Mouse (Mus musculus) left cerebral cortex, postnatal 4 days (tissue): ENCODE results near the gene Mkrn1. TPM values are rescaled to one million over a fixed set of nuclear protein-coding genes. Genes with fewer than 3 reads are reported as not detected.
"Not testable (repeated sequence)": the region's sequence is repeated elsewhere in the genome, so short reads cannot be mapped to it uniquely, and the experiment has no call there.

ENCODE experiments used
- DNase-seq: peaks from one replicate; pipeline ENCODE4 v3.0.0-alpha.2; 2022
- intact Hi-C: fragments of 180-260 bp; cut with DNase I; formaldehyde crosslinking; loops from one replicate; pipeline ENCODE4 v1.15.1; 2025
- total RNA-seq, 2 experiments: library from RNA; stranded (reverse); gene quantifications; 2 replicates each; pipeline ENCODE4 v1.2.3; 2021

Mkrn1 gene
- total RNA-seq, 2 experiments from 2014 or later: 178 to 181 TPM

DNA sequence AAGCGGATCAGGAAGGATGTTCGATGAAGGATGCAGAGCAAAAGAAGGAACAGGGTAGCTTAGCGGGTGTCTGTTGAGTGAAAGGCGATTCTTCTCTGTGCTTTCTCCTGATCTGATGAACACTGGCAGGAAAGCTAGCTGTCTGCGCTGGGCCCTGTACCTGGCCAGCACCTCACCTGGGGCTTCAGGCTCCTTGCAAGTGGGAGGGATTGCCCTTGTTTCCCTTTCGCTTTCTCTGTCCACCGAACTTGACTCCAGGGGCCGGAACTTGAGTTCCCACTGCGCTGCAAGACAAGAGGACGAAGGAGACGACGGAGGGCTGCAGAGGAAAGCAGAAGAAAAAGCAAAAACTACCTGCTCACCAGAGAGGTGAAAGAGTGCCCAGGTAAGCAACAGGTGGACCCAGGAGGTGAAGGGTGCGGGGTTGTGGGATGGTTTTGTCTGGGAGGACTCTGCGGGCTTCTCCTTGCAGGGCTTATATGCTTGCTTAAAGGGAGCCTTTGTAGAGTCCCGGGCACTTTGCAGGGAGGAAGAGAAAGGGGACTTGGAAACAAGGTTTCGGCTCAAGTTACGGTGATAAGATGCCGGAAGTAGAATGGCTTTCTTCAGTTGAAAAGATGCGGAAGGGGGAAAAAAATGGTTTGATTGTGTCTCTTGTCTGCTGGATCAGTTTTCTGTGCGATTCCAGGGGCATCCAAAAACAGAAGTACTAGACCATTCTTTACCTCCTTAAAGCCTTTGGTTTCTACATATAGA, 39.0 kb downstream of the Mkrn1 start, which contains the start of gene Rab19:
Gene Rab19, plus strand, starts transcription at position 51 of the 756 bp plus-strand sequence.
- no peak for DNase-seq
- intact Hi-C loops: no loop called here

DNA sequence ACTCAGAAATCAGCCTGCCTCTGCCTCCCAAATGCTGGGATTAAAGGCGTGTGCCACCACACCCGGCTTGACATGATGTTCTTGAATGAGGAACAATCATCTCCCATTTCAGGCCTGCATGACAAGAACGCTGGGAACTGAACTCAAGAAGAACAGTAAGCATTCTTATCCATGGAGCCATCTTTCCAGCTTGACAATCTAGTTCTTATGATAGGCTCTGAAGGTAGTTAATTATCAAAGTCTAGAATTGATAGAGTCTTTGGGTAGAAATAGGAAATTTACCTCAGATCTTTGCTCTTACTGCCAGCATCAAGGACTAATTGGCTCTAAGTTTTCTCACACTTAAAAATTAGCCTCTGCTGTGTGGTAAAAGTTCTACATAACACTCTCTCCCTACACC, 40.0 kb downstream of the Mkrn1 start:
- intact Hi-C loops: no loop called here
- no peak for DNase-seq

DNA sequence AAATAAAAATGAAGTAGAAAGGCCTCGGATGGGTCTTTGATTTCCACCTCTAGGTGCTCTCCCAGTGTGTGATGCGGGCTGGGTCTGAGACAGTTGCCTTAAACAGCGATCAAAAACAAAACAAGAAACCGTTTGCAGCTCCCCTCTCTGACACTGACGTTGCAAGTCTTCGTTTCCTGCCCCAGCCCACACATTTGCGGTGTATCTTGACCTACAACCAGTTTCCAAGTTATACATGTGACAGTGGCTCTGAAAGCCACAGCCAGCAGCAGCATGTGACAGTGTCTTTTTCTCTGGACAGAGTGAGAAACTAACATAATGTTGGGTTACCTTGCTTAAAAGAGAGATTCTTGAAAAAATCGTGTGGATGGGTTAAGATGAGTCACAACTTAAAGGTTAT, 40.5 kb downstream of the Mkrn1 start:
- no peak for DNase-seq

DNA sequence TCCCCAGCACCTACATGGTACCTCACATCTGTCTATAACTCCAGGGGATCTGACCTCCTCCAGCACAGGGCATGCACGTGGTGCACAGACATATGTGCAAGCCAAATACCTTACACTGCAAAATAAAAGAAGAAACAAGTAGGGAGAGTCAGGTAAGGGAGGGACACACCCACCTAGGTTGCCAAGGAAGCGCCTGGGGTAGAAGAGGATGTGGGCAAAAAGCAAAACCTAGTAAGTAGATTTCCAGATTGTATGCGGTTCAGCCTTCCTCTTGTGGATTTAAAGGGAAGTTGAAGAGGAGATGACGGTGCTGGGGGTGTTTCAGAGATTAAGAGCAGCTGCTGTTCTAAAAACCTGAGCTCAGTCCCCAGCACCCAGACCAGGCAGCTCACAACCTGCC, 41.0 kb downstream of the Mkrn1 start:
- DNase-seq: no peak
- intact Hi-C loops: no loop called here

More for the DNA sequence above, 40.5 kb downstream of the Mkrn1 start:
- intact Hi-C loops: no loop called here

DNA sequence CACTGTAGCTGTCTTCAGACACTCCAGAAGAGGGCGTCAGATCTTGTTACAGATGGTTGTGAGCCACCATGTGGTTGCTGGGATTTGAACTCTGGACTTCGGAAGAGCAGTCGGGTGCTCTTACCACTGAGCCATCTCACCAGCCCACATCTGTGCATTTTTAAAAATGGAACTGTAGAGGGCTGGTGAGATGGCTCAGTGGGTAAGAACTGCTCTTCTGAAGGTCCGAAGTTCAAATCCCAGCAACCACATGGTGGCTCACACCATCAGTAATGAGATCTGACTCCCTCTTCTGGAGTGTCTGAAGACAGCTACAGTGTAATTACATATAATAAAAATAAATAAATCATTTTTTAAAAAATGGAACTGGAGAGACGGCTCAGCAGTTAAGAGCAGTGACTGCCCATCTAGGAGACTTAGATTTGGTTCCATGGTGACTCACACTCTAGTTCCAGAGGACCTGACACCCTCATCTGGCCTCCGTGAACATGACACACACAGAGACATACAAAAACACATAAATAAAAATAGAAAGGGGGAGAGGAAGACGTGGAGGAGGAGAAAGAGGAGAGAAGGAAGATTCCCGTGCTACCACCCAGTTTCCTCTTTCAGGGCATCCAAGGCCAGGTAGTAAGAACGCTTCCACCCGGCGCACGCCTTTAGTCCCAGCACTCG, 42.0 kb downstream of the Mkrn1 start:
- DNase-seq, intact Hi-C loops: not testable (repeated sequence)

DNA sequence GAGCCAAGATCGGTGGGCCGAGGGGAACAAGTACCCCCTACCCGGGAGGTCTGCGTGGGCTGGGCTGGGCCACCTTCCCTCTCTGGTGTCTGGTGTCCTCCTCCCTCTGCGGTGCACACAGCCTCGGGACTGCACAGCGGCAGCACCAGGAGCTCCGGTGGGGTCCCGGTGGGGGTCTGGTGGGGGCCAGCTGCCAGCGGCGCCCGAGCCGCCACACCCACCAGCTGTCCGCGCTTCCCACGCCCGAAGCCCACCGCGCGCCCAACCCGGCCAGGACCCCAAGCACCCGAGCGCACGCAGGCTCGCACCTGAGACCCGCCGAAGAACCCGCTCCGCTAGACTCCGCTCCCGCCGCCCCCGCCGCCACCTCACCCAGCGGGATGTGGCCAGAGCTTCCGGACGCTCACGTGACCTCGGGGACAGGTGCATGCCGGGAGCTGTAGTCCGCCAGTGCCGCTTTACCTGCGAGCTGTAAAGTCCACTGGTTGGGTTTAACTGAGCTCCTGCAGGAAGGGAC, 42.9 kb downstream of the Mkrn1 start, which contains the start of gene Slc37a3:
Gene Slc37a3, minus strand, starts transcription at position 365 of the 517 bp plus-strand sequence.
- intact Hi-C loops: no loop called here
- DNase-seq: peak; percentile 89

DNA sequence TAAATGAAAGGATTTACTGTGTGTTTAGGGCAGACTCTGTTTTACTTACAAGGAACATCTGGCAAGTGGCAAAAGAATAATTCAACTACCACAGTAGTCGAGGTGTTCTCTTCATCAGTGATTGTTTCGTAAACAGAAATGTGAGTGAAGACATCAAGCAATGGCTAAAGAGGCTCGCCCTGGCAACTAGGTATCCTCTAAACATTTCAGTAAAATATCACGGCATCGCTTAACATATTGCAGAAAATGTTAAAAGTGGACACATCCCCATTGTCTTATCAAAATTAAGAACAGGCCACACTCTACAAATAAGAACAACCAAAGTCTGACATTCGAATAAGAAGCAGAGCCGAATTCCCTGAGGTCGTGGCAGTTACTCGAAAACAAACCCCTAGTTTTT, 43.5 kb downstream of the Mkrn1 start:
- DNase-seq: no peak
- intact Hi-C loops: no loop called here

DNA sequence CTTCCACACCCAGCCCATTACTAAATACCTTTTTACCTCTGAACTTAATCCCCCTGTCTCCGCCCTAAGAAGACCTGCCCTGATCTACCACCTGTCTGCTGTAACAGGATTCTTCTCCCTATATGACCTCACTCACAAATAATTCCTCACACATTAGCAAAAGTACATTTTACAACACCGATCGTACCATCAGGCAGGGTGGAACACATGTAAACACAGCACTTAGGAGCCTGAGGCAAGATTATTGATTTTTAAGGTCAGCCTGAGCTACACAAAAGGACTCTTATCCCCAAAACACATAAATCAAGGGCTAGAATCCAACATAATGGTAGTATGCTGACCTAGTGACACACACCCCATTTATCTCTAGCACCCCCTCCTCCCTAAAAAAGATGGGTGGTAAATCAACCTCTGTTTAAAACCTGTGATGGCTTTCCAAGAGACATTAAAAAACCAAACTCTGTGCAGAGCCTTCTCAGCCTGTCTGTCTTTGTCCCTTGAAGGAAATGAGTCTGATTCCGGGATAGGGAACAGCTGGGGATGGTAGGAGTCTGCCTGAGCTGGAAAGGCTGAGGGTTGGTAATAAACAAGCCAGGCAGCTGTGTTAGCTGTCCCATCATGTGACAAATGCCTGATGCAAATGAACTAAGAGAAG, 46.8 kb downstream of the Mkrn1 start:
- intact Hi-C loops: no loop called here
- no peak for DNase-seq

DNA sequence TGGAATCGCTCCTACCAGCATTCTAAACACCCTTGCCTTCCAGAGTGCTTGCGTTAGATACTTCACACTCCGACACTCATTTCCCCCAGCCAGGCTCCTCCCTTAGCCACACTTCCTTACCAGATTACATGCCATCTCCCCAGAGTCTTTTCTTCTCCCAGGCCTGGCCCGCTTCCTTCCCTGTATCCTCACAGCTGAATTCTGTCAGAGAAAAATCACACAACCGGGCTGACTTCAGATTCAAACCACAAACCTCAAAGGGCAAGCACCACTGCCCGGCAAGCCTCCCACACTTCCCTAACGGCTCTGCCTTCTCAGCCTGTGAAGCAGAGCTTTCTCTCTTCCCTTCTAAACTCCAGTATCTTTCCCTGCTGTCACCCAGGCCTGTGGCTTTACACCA, 47.5 kb downstream of the Mkrn1 start:
- no peak for DNase-seq
- intact Hi-C loops: no loop called here

DNA sequence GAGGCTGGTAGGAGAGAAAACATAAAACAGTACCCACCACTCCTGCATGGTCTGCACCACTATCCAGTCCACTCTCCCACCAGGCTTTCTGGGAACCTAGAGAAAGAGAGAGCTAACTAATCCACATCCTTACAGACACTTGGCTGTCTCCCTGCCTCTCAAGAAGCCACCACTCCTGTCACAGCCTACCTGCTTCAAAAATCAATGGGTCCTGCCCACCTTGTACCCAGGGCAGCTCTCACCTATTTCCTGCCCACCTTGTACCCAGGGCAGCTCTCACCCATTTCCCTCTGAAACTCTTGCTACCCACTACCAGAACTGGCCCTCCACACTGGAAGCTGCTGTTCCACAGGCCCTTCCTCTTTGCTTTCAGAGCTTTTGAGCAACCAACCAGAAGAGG, 48.2 kb downstream of the Mkrn1 start:
- DNase-seq: no peak
- intact Hi-C loops: no loop called here

DNA sequence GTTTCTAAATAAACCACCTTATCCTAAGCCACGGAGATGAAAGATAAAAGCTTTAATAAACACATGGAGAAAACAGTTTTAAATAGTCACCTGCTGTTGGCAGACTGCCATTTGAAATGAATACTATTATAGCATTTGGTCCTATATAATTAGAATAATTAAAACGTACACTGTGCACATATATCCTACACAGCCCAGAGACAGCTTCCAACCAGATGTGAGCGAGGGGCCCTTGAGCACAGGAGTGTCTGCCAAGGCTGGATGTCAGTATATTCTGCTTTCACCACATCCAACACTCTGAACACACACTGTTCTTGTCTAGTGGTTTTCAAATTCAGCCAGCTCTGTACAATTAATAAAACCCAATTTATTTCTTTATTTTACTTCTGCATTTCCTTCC, 50.6 kb downstream of the Mkrn1 start:
- DNase-seq: no peak
- intact Hi-C loops: no loop called here

DNA sequence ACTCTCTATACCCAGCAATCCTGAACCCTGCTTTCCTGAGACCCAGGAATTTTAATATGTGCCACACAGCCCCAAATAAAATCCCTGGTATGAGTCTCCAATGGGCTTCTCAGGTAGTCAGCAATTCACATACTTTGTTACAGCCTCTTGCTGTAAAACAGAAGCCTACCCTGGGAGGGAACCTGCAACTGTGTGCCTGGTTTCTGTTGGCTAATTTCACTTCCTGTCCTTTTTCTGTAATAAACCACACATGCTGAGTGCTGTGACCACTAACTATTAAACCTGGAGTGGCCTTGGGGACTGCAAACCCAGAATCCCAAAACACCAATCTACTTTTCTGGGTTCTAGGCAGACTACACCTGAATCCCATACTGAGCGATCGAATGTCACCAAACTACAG, 57.6 kb downstream of the Mkrn1 start:
- intact Hi-C loops: no loop called here

DNA sequence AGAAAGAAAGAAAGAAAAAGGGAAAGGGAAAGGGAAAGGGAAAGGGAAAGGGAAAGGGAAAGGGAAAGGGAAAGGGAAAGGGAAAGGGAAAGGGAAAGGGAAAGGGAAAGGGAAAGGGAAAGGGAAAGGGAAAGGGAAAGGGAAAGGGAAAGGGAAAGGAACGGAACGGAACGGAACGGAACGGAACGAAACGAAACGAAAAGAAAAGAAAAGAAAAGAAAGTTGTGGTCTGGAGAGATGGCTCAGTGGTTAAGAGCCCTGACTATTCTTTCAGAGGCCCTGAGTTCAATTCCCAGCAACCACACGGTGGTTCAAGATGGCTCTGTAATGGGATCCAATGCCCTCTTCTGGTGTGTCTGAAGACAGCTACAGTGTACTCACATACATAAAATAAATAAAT, 61.1 kb downstream of the Mkrn1 start:
- DNase-seq, intact Hi-C loops: not testable (repeated sequence)

More for the DNA sequence above, 57.6 kb downstream of the Mkrn1 start:
- no peak for DNase-seq

DNA sequence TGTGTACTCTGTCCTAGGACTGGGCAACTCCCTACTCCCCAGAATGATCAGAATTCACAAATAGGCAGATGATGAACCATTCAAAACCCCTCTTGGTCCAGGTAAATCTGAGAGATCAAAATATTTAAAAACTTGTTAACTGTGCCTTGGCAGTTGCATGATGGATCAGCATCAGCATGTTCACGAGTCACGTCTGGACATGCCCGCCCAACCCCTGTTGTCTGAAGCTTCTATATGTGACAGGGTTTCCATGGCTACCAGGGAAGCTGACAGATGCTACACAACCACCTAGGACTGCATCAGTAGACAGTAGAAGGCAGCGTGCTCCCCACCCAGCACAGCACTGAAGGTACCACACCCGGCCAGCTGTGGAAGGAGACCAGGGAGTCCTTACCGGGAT, 71.3 kb downstream of the Mkrn1 start:
- no peak for DNase-seq
- intact Hi-C loops: loop anchor here (5.0 to 10.0 kb wide), 2 partner anchors 142 to 204 kb away; partner anchors contain the start of gene Kdm7a

DNA sequence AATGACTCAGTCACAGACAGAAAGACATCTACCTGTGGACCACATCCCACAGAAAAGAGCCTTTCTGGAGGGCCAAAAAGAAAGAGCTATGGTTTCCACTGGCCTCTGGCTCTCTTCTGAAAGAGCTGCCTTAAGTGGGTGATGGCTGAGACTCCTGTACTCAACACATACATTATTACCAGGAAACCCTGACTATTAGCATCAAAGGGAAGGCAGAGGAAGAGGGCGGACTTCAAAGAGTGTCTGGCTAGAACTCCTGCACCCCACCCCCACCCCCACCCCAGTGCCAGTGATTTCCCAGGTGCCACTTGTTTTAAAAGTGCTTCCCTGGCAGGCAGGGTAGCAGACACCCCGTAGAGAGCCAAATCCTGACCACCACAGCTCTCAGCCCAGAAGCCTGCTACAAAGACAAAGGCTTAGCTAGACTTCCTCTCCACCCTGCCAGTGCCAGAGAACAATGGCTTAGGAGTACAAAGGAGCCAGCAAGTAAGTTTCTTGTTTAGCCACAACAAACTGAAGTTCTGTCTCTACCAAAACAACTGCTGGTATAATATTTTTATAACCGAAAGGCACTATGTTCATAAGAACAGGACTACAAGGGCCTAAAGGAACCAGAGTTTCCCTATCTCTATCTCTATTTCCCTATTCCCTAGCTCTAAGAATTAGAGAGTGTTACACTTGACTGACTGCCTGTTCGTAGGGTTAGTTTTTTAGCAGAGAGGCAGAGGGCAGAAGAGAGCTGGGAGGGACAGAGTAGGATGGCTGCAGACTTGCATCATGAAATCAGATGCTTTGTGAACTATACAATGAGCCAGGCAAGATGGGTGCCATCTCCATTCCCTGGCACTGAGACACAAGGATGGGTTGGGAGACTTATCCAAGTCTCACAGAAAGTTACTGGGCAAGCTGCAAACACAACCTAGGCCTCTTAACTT, 72.1 kb downstream of the Mkrn1 start:
- DNase-seq: no peak

More for the DNA sequence above, 72.1 kb downstream of the Mkrn1 start:
- intact Hi-C loops: loop anchor here (5.0 to 10.0 kb wide), 2 partner anchors 141 to 203 kb away; partner anchors contain the start of gene Kdm7a

Other genes starting within 250 kb of the Mkrn1 start
- gene Kdm7a, start 213.7 kb downstream of the Mkrn1 start, total RNA-seq: 1 to 10 TPM; 7.6 to 9.8 TPM
- gene Slc37a3, start 42.8 kb downstream of the Mkrn1 start, total RNA-seq: 10 to 100 TPM; 76.0 to 82.0 TPM
- gene Rab19, start 39.3 kb downstream of the Mkrn1 start, total RNA-seq: not detected
- gene Dennd2a, start 137.4 kb upstream of the Mkrn1 start, total RNA-seq: 10 to 100 TPM; 25.9 to 27.0 TPM
- 10 to 100 TPM; 31.2 to 33.2 TPM for gene Adck2, start 153.4 kb upstream of the Mkrn1 start, total RNA-seq
- under 1 TPM in 1 of 2 experiments, not detected in 1; 0.77 TPM for gene Gm42420, start 165.3 kb upstream of the Mkrn1 start, total RNA-seq
- 100 to 1,000 TPM; 146 to 170 TPM for gene Ndufb2, start 172.1 kb upstream of the Mkrn1 start, total RNA-seq